Mouse (Mus musculus): ENCODE results near the gene Cenpm. TPM values are rescaled to one million over a fixed set of nuclear protein-coding genes. Genes with fewer than 3 reads are reported as not detected.

Cenpm gene
- polyA plus RNA-seq, 1 experiment from 2014 or later: 68.8 TPM

DNA sequence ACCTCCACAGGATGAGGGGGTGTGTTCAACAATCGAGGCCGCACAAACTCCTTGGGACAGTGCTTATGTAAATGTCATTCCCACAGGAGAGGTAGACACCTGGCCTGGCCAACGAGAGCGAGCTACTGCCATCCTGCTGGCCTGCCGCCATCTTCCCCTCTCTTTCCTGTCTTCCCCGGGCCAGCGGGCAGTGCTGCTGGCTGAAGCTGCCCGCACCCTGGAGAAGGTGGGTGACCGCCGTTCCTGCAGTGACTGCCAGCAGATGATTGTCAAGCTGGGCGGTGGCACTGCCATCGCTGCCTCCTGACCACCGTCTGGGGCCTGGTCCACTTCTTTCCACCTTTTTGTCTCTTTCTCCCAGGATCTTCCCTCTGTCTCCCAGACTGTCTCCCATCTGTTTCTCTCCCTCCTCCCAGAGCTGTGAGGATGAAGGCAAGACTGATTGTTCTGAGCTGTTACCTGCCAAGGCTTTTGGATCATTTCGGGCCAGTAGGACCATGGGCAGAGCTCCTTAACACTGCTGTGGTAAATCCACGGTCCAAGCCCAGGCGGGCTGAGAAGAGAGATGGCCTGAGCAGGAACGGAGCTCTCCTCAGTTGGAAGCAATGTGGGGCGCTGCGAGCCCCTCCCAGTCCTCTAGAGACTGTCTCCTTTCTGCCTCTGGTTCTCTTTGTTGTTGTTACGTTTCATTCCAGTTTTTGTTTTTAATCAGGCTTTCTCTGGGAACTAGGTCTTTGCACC is 40.8 kb downstream of the Cenpm start:
- Histone ChIP-seq H3K4me3 (no peak overlapping the region), H3K4me1 (peaks cover 12% of the 10 kb centered on the region), H3K27ac (no peak overlapping the region), H3K36me3 (peaks cover 75% of the 10 kb centered on the region), H3K9me3 (no peaks in the 10 kb centered on the region), H3K27me3 (peaks cover 44% of the 10 kb centered on the region), H3K4me2 (replicated peaks) (no peak overlapping the region), H3K9ac (no peak overlapping the region)
- ATAC-seq (ENCODE audit: insufficient number of reproducible peaks, insufficient read depth, low FRiP score, low TSS enrichment): no peak
- WGBS: 73% methylated on average over 20 of the region's 20 CpGs

DNA sequence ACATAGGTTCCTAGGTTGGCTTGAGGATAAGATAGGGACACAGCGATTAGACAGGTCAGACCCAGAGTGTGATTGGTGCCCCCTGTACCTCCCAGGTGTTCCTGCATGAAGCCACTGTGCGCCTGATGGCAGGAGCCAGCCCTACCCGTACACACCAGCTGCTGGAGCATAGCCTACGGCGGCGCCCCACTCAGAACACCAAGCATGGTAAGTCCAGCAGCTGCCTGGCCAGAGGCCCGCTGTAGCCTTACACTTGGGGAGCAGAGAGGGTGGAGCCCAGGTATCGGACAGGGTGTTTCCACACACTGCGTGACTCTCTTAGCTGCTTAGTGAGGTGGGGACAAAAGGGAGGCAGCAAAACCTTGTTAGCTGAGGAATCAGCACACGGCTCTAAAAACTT is 41.5 kb downstream of the Cenpm start:
- H3K4me2 ChIP-seq (replicated peaks): no peak overlapping the region
- H3K4me1 ChIP-seq: peaks cover 12% of the 10 kb centered on the region
- peaks cover 38% of the 10 kb centered on the region for H3K27me3 ChIP-seq
- H3K36me3 ChIP-seq: peaks cover 82% of the 10 kb centered on the region
- H3K4me3 ChIP-seq: no peak overlapping the region
- no peaks in the 10 kb centered on the region for H3K9me3 ChIP-seq
- H3K9ac ChIP-seq: no peak overlapping the region
- ATAC-seq (ENCODE audit: insufficient number of reproducible peaks, insufficient read depth, low FRiP score, low TSS enrichment): no peak
- WGBS: 94% methylated on average over 10 of the region's 10 CpGs
- no peak overlapping the region for H3K27ac ChIP-seq

DNA sequence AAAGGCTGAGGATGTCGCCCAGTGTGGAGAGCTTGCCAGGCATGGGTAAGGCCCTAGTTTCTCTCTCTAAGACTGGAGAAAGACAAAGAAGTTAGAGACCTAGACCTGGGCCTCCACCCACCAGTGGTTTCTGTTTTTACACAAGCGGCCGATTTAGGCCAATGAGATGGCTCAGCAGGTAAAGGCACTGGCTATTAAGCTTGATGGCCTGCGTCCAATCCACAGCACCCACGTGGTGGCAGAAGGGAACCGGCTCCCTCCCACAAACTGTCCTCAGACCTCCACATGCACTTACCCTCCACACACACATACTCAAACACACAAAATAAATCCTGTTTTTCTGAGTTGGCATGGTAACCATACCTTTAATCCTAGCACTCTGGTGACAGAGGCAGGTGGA is 42.5 kb downstream of the Cenpm start:
- H3K4me2 ChIP-seq (replicated peaks): no peak overlapping the region
- H3K9me3 ChIP-seq: no peaks in the 10 kb centered on the region
- no peak overlapping the region for H3K4me3 ChIP-seq
- no peak overlapping the region for H3K27ac ChIP-seq
- H3K9ac ChIP-seq: no peak overlapping the region
- WGBS: 93% methylated on average over 6 of the region's 6 CpGs
- H3K36me3 ChIP-seq: peaks cover 92% of the 10 kb centered on the region
- ATAC-seq (ENCODE audit: insufficient number of reproducible peaks, insufficient read depth, low FRiP score, low TSS enrichment): no peak
- peaks cover 28% of the 10 kb centered on the region for H3K27me3 ChIP-seq
- H3K4me1 ChIP-seq: peaks cover 8% of the 10 kb centered on the region

DNA sequence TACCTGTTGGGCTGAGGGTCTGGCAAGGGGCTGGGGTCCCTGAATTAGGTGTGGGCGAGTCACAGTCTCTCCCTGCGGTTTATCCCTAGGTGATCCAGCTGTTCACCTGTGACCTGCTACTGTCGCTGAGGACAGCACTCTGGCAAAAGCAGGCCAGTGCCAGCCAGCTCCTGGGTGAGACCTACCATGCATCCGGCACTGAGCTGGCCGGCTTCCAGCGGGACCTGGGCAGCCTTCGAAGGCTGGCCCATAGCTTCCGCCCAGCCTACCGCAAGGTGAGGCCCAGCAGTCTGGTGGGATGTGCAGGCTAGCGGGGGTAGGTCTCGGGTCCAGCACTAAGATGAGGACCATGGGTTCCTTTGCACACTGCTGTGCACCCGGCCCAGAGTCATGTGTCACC is 45.0 kb downstream of the Cenpm start:
- Histone ChIP-seq H3K4me3 (no peak overlapping the region), H3K9me3 (no peaks in the 10 kb centered on the region), H3K27me3 (peaks cover 3% of the 10 kb centered on the region; the same call in 1 of the 2 replicates), H3K27ac (no peak overlapping the region), H3K36me3 (peaks cover 98% of the 10 kb centered on the region), H3K4me1 (no peaks in the 10 kb centered on the region), H3K4me2 (replicated peaks) (no peak overlapping the region), H3K9ac (no peak overlapping the region)
- ATAC-seq (ENCODE audit: insufficient number of reproducible peaks, insufficient read depth, low FRiP score, low TSS enrichment): no peak
- WGBS: 91% methylated on average over 12 of the region's 12 CpGs

DNA sequence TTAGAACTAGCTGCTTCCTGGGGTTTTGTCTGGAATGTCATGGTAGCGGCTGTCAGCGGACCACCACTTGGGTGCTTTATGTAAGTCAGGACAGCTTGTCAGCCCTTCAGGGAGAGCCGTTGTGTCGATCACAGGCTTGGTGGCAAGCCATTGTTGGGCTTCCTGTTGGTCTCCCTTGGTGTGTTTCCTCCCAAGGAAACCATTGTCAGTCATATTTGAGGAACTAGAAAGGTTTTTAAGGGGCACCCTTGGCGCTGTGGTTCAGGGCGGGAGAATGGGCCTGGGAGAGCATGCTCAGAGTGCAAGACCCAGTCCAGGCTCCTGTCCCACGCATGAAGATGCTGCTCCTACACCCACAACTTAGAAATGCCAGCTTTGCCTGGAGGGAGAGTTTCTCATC is 46.2 kb downstream of the Cenpm start:
- H3K36me3 ChIP-seq: peaks cover 98% of the 10 kb centered on the region
- no peak overlapping the region for H3K4me2 ChIP-seq (replicated peaks)
- H3K4me1 ChIP-seq: no peaks in the 10 kb centered on the region
- ATAC-seq (ENCODE audit: insufficient number of reproducible peaks, insufficient read depth, low FRiP score, low TSS enrichment): no peak
- H3K4me3 ChIP-seq: no peak overlapping the region
- no peaks in the 10 kb centered on the region for H3K9me3 ChIP-seq
- no peak overlapping the region for H3K27ac ChIP-seq
- 93% methylated on average over 7 of the region's 7 CpGs for WGBS
- H3K27me3 ChIP-seq: no peaks in the 10 kb centered on the region
- H3K9ac ChIP-seq: no peak overlapping the region

DNA sequence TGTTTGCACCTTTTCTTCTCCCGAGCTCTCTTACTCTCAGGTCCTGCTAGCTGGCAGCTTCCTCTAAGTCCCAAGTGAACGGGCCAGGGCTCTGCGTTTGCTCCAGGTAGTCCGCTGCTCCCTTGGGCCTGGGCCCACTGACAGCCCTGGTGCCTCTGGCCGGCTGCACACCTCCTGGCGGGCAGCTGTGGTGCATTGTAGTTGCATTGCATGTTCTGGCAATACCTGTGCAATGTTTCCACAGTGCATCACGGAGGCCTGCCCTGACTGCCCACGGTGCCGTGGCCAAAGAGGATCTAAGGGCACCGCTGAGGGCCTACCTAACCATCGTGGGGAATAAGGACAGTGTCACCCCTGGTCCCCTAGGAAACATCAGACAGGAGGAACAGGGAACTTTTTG is 46.6 kb downstream of the Cenpm start:
- no peak for ATAC-seq (ENCODE audit: insufficient number of reproducible peaks, insufficient read depth, low FRiP score, low TSS enrichment)
- H3K36me3 ChIP-seq: peaks cover 98% of the 10 kb centered on the region
- WGBS: 92% methylated on average over 11 of the region's 11 CpGs

DNA sequence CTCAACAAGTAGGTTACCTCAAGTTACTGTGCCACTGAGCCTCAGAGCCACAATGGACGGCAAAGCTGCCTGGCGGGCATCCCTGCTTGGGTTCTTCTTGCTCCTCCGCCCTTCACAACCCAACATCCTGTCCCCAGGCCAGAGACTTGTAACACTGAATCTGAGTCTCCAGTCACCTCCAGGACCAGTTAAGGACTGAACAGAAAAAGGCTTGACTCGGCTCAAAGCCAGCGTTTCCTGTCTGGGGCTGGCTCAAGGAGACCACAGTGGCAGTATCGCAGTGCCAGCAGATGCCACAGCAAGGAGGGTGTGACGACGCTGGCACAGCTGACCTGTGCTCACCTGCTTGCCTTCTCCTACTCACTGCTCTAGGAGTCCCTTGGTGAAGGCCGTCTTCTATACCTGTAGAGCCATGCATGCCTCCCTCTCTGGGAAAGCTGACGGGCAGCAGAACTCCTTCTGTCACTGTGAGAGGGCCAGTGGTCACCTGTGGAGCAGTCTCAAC is 47.2 kb downstream of the Cenpm start:
- no peak for ATAC-seq (ENCODE audit: insufficient number of reproducible peaks, insufficient read depth, low FRiP score, low TSS enrichment)
- Histone ChIP-seq H3K4me2 (replicated peaks) (no peak overlapping the region), H3K9ac (no peak overlapping the region), H3K27ac (no peak overlapping the region), H3K9me3 (no peaks in the 10 kb centered on the region), H3K27me3 (no peaks in the 10 kb centered on the region), H3K4me3 (no peak overlapping the region), H3K4me1 (no peaks in the 10 kb centered on the region), H3K36me3 (peaks cover 98% of the 10 kb centered on the region)
- WGBS: 88% methylated on average over 10 of the region's 10 CpGs

More for the DNA sequence above, 46.6 kb downstream of the Cenpm start:
- no peak overlapping the region for H3K4me2 ChIP-seq (replicated peaks)
- H3K4me3 ChIP-seq: no peak overlapping the region
- H3K27ac ChIP-seq: no peak overlapping the region
- no peaks in the 10 kb centered on the region for H3K4me1 ChIP-seq
- no peaks in the 10 kb centered on the region for H3K27me3 ChIP-seq
- no peaks in the 10 kb centered on the region for H3K9me3 ChIP-seq
- no peak overlapping the region for H3K9ac ChIP-seq

DNA sequence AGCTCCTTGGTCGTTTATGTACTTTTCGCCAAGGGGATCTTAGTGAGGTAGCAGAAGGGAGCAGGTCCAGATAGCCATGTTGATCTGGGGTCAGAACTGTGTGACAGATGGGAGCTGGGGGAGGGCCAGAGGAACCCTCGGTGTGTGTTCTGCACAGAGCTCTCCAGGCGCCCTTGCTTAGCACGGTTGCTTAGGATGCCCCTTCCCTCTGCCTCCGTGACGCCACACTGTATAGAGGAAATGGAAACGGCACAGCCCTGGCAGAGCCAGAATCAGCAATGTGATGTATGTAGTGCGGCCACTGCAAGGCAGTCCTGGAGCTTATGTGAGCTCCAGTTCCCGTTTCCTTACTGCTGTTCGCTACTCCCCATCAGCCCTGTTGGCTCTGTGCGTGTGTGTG is 48.2 kb downstream of the Cenpm start:
- H3K27me3 ChIP-seq: no peaks in the 10 kb centered on the region
- H3K4me2 ChIP-seq (replicated peaks): no peak overlapping the region
- H3K27ac ChIP-seq: no peak overlapping the region
- peaks cover 98% of the 10 kb centered on the region for H3K36me3 ChIP-seq
- WGBS: 84% methylated on average over 12 of the region's 12 CpGs
- H3K9ac ChIP-seq: no peak overlapping the region
- no peak overlapping the region for H3K4me3 ChIP-seq
- H3K4me1 ChIP-seq: no peaks in the 10 kb centered on the region
- H3K9me3 ChIP-seq: no peaks in the 10 kb centered on the region
- ATAC-seq (ENCODE audit: insufficient number of reproducible peaks, insufficient read depth, low FRiP score, low TSS enrichment): no peak

DNA sequence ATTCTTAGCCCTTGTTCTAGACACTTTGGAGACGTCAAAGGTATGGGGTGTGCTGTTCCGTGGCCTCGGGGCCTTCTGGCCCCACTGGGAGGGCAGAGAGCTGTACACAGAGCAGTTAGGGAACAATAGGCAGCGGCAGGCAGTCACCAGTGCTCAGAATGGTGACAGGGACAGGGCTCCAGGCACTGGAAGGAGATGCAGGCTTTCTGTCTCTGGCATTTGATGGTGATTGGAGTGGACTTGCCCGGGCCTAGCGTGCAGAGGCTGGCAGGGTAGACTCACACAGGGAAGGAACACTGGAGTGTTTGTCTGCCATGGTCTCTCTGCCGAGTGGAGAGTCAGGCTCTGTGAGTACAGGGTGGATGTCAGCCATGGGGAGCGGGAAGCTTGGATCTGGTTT is 51.9 kb downstream of the Cenpm start:
- Histone ChIP-seq H3K27ac (no peak overlapping the region), H3K9ac (no peak overlapping the region), H3K9me3 (no peaks in the 10 kb centered on the region), H3K4me1 (no peaks in the 10 kb centered on the region), H3K4me2 (replicated peaks) (no peak overlapping the region), H3K36me3 (peaks cover 92% of the 10 kb centered on the region), H3K27me3 (no peaks in the 10 kb centered on the region), H3K4me3 (no peak overlapping the region)
- WGBS: 57% methylated on average over 8 of the region's 8 CpGs
- no peak for ATAC-seq (ENCODE audit: insufficient number of reproducible peaks, insufficient read depth, low FRiP score, low TSS enrichment)

DNA sequence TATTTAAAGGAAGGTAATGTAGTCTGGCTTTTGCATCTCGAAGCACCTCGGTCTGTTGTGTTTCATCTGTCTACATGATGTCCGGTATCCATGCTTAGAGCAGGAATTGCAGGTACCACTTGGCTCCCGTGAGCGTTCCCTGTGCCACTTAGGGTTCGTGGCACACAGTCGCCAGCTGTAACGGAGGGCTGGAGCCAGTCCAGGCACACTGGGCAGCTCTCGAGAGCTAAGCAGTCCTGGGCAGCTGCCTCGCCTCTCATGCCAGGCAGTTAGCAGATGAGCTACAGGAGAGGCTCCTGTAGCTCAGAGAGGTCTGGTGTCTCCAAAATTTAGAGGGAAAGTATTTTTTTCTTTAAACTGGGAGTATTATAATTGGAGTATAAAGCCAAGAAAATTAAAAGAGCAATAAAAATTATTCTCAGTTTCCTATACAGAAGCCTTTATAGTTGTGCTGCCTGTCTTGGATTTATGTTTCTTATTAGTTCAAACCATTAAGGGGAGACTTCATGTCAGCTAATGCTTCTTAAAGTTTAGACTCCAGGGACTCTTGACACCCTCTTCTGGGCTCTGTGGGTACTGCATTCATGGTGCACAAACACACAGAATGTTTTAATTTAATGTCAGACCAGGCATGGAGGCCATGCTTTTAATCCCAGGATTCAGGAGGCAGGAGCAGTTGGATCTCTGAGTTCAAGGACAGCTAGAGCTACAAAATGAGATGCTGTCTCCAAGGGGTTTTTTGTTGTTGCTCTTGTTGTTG is 55.9 kb downstream of the Cenpm start:
- peaks cover 92% of the 10 kb centered on the region for H3K36me3 ChIP-seq
- WGBS: 95% methylated on average over 10 of the region's 10 CpGs
- H3K27ac ChIP-seq: no peak overlapping the region
- no peak for ATAC-seq (ENCODE audit: insufficient number of reproducible peaks, insufficient read depth, low FRiP score, low TSS enrichment)
- H3K9me3 ChIP-seq: no peaks in the 10 kb centered on the region
- H3K27me3 ChIP-seq: no peaks in the 10 kb centered on the region
- H3K4me2 ChIP-seq (replicated peaks): no peak overlapping the region
- no peaks in the 10 kb centered on the region for H3K4me1 ChIP-seq
- no peak overlapping the region for H3K4me3 ChIP-seq
- H3K9ac ChIP-seq: no peak overlapping the region

DNA sequence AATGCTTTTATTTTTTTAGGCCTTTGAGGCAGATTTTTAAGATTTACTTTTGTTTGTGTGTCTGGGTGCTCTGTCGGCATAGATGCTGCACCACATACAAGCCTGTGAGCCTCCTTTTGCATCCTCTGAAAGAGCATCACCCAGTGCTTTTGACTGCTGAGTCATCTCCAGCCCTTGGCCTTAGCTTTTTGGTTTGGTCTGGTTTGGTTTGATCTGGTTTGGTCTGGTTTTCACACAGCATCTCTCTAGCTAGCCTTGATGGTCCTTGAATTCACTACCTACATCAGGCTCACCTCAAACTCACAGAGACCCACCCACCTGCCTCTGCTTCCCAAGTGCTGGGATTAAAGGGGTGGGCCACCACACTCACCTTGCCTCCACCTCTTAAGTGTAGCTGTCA is 56.6 kb downstream of the Cenpm start:
- Histone ChIP-seq H3K4me3 (no peak overlapping the region), H3K4me2 (replicated peaks) (no peak overlapping the region), H3K27me3 (no peaks in the 10 kb centered on the region), H3K27ac (no peak overlapping the region), H3K9me3 (no peaks in the 10 kb centered on the region), H3K9ac (no peak overlapping the region), H3K4me1 (no peaks in the 10 kb centered on the region), H3K36me3 (peaks cover 92% of the 10 kb centered on the region)
- ATAC-seq (ENCODE audit: insufficient number of reproducible peaks, insufficient read depth, low FRiP score, low TSS enrichment): no peak
- WGBS: 74% methylated on average over 1 of the region's 1 CpGs

DNA sequence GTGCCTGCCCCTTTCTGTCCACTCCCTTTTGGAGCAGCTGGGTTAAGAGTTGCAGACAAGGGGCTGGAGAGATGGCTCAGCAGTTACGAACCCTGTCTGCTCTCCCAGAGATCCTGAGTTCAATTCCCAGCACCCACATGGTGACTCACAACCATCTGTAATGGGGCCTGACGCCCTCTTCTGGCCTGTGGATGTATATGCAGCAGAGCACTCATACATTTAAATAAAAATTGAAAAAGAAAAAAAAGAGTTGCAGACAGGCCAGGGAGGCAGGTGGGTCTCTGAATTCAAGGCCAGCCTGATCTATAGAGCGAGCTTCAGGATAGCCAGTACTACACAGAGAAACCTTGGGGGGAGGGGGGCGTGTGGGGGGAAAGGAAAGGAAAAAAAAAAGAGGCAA is 57.1 kb downstream of the Cenpm start:
- no peak overlapping the region for H3K4me3 ChIP-seq
- no peak overlapping the region for H3K27ac ChIP-seq
- 0 out of 2 replicates have a peak, but pooled peaks cover under 1% of the 10 kb centered on the region for H3K9me3 ChIP-seq
- H3K4me2 ChIP-seq (replicated peaks): no peak overlapping the region
- H3K27me3 ChIP-seq: no peaks in the 10 kb centered on the region
- ATAC-seq (ENCODE audit: insufficient number of reproducible peaks, insufficient read depth, low FRiP score, low TSS enrichment): no peak
- 86% methylated on average over 4 of the region's 4 CpGs for WGBS
- no peak overlapping the region for H3K9ac ChIP-seq
- peaks cover 92% of the 10 kb centered on the region for H3K36me3 ChIP-seq
- no peaks in the 10 kb centered on the region for H3K4me1 ChIP-seq
